Mouse (Mus musculus): Measurements from ENCODE around the gene Olfr502.

GRCm38 (mm10) chr7:108542416-108542815 lies 17.6 kb upstream of the Olfr502 start:
- TF ChIP-seq POLR2A (IDR thresholded peaks at IDR 0.05; ENCODE audit: insufficient read depth, low read depth, low read length), result no peak
- TF ChIP-seq CTCF (IDR thresholded peaks at IDR 0.05), result no peak

Data from heart, adult 2 months (tissue).